Mouse (Mus musculus) ES-E14 (cell line): ENCODE measurements around the gene Mrps14.

Experiments
- CHD2 ChIP-seq: IDR thresholded peaks from 2 replicates; pipeline ENCODE4 v1.6.1; 2014; ENCODE audit warnings: mild to moderate bottlenecking, low read depth, low read length, inconsistent platforms
- HCFC1 ChIP-seq: IDR thresholded peaks from 2 replicates; pipeline ENCODE4 v1.6.1; 2012; ENCODE audit warnings: low read length, inconsistent platforms, borderline replicate concordance; ENCODE audit not compliant: insufficient read depth
- MAFK ChIP-seq: IDR thresholded peaks from 2 replicates; pipeline ENCODE4 v1.6.1; 2014; ENCODE audit warnings: mild to moderate bottlenecking, low read depth, low read length, inconsistent platforms; ENCODE audit not compliant: insufficient read depth
- ZC3H11A ChIP-seq: IDR thresholded peaks from 2 replicates; pipeline ENCODE4 v1.6.1; 2012; ENCODE audit warnings: low read depth, mild to moderate bottlenecking, inconsistent platforms, low read length, borderline replicate concordance
- ZNF384 ChIP-seq: IDR thresholded peaks from 2 replicates; pipeline ENCODE4 v1.6.1; 2012; ENCODE audit warnings: low read depth, low read length, inconsistent platforms

DNA sequence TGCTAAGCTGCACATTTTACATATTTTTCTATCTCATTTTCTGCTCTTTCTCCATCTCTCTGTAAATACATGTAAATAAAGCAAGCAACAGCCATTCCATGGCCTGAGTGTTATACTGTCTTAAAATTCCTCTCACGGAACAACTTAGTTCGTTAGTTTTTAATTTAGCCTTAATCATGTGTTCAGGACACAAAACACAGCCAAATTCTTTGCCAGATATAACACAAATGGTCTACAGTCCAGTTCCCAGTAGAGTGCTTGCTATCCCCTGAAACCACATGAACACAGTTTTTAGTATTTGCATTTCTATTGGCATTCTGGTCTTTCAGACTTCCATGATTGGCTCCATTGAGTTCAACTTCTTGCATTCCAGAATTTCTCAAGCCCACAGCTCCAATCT is 36.8 kb upstream of the Mrps14 start:
- TF ChIP-seq ZC3H11A, result no peak
- no peak for TF ChIP-seq CHD2
- TF ChIP-seq MAFK, result no peak
- no peak for TF ChIP-seq HCFC1
- TF ChIP-seq ZNF384, result no peak
